Mouse (Mus musculus) Patski (cell line): ENCODE measurements around the gene Gatad1. TPM values are rescaled to one million over a fixed set of nuclear protein-coding genes. Genes with fewer than 3 reads are reported as not detected.
"Not testable (repeated sequence)": the region's sequence is repeated elsewhere in the genome, so short reads cannot be mapped to it uniquely, and the experiment has no call there.

Source experiments
- ATAC-seq: fragments of 100-300 bp; one replicate; pipeline ENCODE4 v1.8.0; 2021
- CTCF ChIA-PET: fragments of 350-600 bp; sonication (Branson Sonifier 250); formaldehyde crosslinking; loops from one replicate; lab custom pipeline; 2022; ENCODE audit warnings: inconsistent platforms; lab: Charles Lee
- POLR2A ChIA-PET: fragments of 350-600 bp; sonication (Branson Sonifier 250); formaldehyde crosslinking; loops from one replicate; lab custom pipeline; 2022; ENCODE audit warnings: antibody characterized with exemption, inconsistent platforms; lab: Charles Lee
- DNase-seq: peaks from one replicate; pipeline ENCODE4 v3.0.0-alpha.2; 2011; ENCODE audit warnings: low read depth, low spot score
- H3K27me3 ChIP-seq: fragments of 371-371 bp; one replicate; pipeline ENCODE4 v1.5.1; 2021
- CTCF ChIP-seq: fragments of 100-300 bp; IDR thresholded peaks from one replicate; pipeline ENCODE4 v1.5.1; 2021
- in situ Hi-C: fragments of 300-500 bp; cut with MboI; formaldehyde crosslinking; loops from 3 replicates; pipeline ENCODE4 v1.11.1; 2018; ENCODE audit warnings: low pct_unique_long_range_greater_than_20kb, mixed read lengths
- polyA plus RNA-seq: library from polyadenylated mRNA; unstranded; gene quantifications from one replicate; pipeline ENCODE4 v1.2.3, GENCODE M21; 2021

The Gatad1 gene
- polyA plus RNA-seq, 1 experiment from 2014 or later: 146 TPM

DNA sequence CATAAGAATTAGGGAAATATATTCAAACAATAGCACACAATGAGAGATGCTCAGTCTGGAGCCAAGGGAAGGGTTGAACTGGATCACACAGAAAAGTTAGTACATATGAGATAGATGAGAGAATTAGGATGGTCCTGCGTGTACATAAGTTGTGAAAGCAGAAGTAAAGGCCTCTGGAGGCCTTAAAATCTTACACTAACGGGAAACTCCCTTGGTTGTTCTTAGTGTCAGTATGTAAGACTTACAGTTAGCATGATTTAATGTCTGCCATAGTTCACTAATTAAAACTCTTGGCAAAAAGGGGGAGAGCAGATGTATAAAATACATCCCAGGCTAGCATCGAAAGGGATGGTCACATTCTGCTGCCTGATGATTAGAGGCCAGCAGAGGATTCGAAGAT is 3.2 kb downstream of the Gatad1 start:
- ATAC-seq: no peak
- POLR2A ChIA-PET: no interaction called here
- DNase-seq: no peak
- no peak for TF ChIP-seq CTCF
- in situ Hi-C loops: no loop called here
- CTCF ChIA-PET: no interaction called here
- H3K27me3 ChIP-seq: peaks cover 3% of the 10 kb centered on the region

DNA sequence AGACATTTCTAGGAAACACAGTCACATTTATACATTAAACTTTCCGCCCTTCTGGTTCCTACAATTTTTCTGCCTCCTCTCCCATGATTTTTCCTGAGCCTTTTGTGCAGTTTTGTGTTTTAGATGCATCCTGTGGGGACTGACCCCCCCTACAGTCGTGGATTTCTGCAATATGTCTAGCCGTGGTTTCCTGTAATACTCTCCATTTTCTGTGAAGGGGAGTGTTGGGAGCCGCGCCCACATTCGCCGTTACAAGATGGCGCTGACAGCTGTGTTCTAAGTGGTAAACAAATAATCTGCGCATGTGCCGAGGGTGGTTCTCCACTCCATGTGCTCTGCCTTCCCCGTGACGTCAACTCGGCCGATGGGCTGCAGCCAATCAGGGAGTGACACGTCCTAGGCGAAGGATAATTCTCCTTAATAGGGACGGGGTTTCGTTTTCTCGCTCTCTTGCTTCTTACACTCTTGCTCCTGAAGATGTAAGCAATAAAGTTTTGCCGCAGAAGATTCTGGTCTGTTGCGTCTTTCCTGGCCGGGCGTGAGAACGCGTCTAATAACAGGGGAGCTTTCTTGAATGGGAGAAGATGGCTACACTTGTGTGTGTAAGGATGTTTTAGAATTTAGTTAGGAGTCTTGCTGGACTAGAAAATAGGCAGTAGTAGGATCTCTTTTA is 3.9 kb downstream of the Gatad1 start:
- ATAC-seq, DNase-seq, H3K27me3 ChIP-seq, CTCF ChIA-PET, in situ Hi-C loops, POLR2A ChIA-PET: not testable (repeated sequence)

DNA sequence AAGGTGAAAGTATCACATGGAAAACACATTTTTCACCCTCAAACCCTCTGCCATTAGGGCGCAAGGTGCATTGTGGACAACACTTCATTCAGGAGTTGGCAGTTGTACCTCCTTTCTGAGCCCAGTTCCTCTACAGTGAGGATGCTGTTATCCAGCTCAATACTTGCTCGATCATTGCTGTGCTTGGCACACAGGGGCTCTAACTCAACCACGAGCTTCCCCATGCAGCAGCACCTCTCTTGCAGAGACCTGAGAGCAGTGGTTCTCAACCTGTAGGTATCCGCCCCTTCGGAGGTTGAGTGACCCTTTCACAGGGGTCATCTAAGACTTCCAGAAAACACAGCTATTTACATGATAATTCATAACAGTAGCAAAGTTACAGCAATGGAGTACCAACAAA is 5.4 kb downstream of the Gatad1 start:
- ATAC-seq (no peak), DNase-seq (no peak)
- in situ Hi-C loops: no loop called here
- ChIA-PET CTCF (interaction anchor here (1.4 kb wide), 1 partner anchor 13 kb away, joined by 3 read pairs; no protein-coding TSS in a partner anchor), POLR2A (no interaction called here)
- TF ChIP-seq CTCF: no peak
- no peaks in the 10 kb centered on the region for H3K27me3 ChIP-seq

DNA sequence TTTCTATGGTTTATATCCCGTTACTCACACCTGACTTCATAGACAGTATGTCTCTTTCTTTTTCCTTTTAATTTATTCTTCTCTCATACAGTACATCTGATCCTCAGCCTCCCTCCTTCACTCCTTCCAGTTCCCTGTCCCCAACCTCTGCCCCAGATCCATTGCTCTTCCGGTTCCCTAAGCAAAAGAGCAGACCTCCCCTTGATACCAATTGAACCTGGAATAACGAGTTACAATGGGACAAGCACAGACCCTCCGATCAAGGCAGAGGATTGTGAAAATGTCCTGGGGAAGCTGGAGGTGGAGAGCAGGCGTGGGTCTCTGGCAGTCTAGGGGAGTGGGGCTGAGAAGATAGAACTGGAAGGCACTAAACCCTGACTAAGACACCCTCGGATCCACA is 6.1 kb downstream of the Gatad1 start, which contains the start of gene Tmbim7:
TSS of gene Tmbim7 (plus strand) at position 301 of the 400 bp plus-strand sequence.
- H3K27me3 ChIP-seq: no peaks in the 10 kb centered on the region
- no peak for ATAC-seq
- no peak for DNase-seq
- CTCF ChIA-PET: interaction anchor here (1.4 kb wide), 1 partner anchor 14 kb away, joined by 3 read pairs; no protein-coding TSS in a partner anchor
- POLR2A ChIA-PET: no interaction called here
- in situ Hi-C loops: no loop called here
- no peak for TF ChIP-seq CTCF

DNA sequence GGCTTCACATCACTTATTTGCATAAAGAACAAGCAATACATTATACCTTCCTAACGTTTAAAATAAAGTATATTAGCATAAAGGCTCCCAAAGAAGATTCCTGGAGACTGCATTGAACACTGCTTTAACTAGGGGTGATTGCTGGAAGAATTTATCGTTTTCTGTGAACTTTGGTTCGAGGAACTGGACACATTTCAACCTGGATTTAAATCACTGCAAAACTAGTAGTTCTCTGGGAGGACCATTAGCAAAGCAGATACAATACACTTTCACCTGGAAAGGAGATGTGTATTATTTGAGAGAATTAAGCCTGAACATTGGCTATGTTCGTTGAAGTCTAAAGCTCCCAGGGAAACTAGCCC is 8.2 kb downstream of the Gatad1 start:
- ChIA-PET POLR2A (interaction anchor here (0.7 to 1.5 kb wide), 3 partner anchors 10 to 283 kb away, joined by 3 to 8 read pairs (median 3); partner anchors contain the start of genes Ankib1 and Krit1), CTCF (no interaction called here)
- DNase-seq (no peak), ATAC-seq (no peak)
- no peaks in the 10 kb centered on the region for H3K27me3 ChIP-seq
- TF ChIP-seq CTCF: no peak
- in situ Hi-C loops: no loop called here

DNA sequence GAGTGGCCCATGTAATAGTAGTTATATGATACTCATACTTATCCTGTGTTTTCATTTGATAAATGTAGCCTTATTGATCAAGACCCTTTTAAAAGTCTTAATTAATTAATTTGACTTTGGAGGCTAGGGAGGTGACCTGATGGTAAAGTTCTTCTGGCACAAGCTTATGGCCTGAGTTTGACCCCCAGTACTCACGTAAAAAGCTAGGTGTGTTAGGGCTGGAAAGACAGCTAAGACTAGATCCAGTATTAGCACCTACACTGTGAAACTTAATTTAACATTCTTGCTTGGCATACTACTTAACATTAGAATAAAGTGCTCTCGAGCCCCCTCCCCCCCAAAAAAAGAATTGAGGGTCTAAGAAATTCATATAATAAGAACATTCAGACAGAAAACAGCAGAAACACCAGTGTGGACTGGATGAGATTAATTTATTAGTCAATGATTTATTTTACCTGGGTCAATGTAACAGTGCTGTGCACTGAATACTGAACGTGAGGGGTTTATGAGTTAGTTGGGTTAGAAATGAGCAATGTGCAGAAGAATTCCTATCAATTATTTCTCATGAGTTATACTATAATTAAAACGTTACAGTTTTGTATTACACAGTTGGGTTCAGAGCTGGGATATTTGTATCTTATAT is 8.7 kb downstream of the Gatad1 start:
- CTCF ChIA-PET: no interaction called here

DNA sequence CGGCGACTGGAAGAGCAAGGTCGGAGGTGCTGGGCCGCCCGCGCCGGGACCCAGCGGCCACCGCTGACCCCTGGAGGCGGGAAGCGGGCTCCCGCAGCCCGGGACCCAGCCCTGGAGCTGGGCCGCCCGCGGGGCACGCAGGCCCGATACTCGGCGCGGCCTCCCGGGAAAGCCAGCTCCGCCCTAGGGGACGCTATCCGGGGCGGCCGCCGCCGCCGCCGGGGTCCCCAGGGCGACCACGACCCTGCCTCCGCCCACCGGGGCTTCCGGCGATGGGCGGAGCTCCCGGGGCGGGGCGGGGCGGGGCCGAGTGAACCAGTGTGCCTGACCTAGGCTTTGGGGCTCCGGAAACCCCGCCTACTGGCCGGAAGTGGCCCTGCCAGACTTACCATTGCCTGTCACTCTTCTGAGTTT is 9.3 kb downstream of the Gatad1 start:
- TF ChIP-seq CTCF: peak; percentile 58
- in situ Hi-C loops: no loop called here
- ChIA-PET POLR2A (interaction anchor here (1.1 to 1.5 kb wide), 2 partner anchors 12 to 156 kb away, joined by 3 to 8 read pairs; partner anchors contain the start of genes Ankib1 and Krit1), CTCF (no interaction called here)
- ATAC-seq (peak; percentile 89), DNase-seq (no peak)
- no peaks in the 10 kb centered on the region for H3K27me3 ChIP-seq

More for the DNA sequence above, 8.7 kb downstream of the Gatad1 start:
- POLR2A ChIA-PET: interaction anchor here (0.7 to 1.5 kb wide), 3 partner anchors 11 to 283 kb away, joined by 3 to 8 read pairs (median 3); partner anchors contain the start of genes Ankib1 and Krit1
- TF ChIP-seq CTCF: no peak
- in situ Hi-C loops: no loop called here
- H3K27me3 ChIP-seq: no peaks in the 10 kb centered on the region
- DNase-seq (no peak), ATAC-seq (no peak)

DNA sequence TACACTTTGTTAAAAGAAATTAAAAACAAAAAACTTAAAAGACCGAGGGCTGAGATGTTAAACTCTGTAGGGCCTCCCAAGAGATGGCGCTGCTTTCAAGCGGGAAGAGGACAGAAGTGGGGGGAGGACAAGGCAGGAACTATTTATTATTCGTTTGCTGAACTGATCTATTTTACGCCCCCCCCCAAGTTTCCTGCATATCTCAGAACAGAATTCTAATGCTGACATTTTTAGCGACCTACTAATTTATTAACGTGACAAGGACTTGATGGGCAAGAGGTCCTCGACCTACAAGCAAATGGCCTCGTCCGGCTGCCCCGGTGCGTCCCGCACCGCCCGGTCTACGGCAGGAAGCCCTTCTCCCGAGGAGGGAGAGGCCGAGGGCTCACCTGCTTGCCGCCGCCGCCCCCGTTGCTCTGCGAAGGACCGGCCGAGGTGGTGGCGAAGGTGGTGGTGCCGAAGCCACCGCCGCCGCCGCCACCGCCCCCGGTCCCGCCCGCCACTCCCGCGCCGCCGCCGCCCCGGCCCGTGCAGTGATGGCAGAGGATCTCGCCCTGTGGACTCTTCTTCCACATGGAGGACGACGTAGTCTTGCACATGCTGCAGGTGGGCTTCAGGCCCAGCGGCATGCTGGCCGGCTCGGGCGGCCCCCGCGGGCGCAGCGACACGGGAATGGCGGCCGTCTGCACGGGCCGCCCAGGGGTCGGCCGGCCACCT is 9.8 kb downstream of the Gatad1 start:
- ChIA-PET POLR2A (interaction anchor here (1.2 to 1.5 kb wide), 3 partner anchors 65 to 156 kb away, joined by 3 to 8 read pairs (median 4); partner anchors contain the start of genes Ankib1 and Krit1), CTCF (interaction anchor here (0.8 to 1.8 kb wide), 2 partner anchors 14 to 148 kb away, joined by 3 to 5 read pairs; no protein-coding TSS in a partner anchor)
- ATAC-seq: peak; percentile 60
- H3K27me3 ChIP-seq: no peaks in the 10 kb centered on the region
- in situ Hi-C loops: no loop called here
- TF ChIP-seq CTCF: peak; percentile 94
- no peak for DNase-seq

DNA sequence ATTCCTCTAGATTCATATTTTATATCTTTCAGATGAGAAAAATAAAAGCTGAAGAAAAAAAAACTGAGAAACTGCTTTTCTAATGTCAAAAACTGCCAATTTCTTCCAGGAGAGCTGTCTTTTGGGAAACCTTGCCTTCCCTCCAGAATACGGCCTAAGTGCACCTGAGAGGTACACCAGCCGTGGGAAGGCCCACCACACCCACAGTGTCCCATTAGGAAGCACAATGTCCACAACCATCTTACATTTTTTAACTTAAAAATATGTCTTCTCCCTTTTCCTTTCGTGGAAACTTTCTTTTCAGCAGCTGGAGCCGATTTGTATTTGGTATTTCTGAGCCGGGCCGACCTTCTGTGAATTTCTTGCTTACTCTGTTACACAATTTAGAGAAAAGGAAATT is 10.4 kb downstream of the Gatad1 start:
- no peak for ATAC-seq
- no peak for DNase-seq
- POLR2A ChIA-PET: interaction anchor here (1.2 to 1.3 kb wide), 2 partner anchors 66 to 156 kb away, joined by 3 to 4 read pairs; partner anchors contain the start of genes Ankib1 and Krit1
- CTCF ChIA-PET: interaction anchor here (0.8 to 1.8 kb wide), 2 partner anchors 13 to 148 kb away, joined by 3 to 5 read pairs; no protein-coding TSS in a partner anchor
- no peak for TF ChIP-seq CTCF
- in situ Hi-C loops: no loop called here
- no peaks in the 10 kb centered on the region for H3K27me3 ChIP-seq

DNA sequence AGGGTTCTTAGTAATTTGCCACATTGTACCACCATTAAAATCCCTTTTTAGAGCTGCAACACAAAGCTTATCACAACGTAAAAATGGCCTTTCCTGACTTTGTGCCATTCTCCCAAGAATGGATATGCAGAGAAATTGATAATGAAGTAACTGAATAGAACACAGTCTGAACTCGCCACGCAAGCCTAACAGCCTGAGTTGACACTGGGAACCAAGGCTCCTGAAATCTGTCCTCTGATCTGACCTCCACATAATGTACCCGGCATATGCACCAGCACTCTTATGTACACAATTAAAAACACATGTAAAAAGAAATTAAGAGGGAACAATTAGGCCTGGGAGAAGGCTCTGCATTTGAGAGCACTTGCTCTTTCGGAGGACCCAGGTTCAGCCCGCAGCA is 11.7 kb downstream of the Gatad1 start:
- in situ Hi-C loops: no loop called here
- ChIA-PET POLR2A (interaction anchor here (0.7 kb wide), 3 partner anchors 43 to 398 kb away, joined by 3 to 7 read pairs (median 4); no protein-coding TSS in a partner anchor), CTCF (interaction anchor here (1.8 kb wide), 1 partner anchor 12 kb away, joined by 5 read pairs; no protein-coding TSS in a partner anchor)
- DNase-seq (no peak), ATAC-seq (no peak)
- TF ChIP-seq CTCF: no peak
- H3K27me3 ChIP-seq: no peaks in the 10 kb centered on the region
